Mouse (Mus musculus): ENCODE data around the gene Fgfr2.

DNA sequence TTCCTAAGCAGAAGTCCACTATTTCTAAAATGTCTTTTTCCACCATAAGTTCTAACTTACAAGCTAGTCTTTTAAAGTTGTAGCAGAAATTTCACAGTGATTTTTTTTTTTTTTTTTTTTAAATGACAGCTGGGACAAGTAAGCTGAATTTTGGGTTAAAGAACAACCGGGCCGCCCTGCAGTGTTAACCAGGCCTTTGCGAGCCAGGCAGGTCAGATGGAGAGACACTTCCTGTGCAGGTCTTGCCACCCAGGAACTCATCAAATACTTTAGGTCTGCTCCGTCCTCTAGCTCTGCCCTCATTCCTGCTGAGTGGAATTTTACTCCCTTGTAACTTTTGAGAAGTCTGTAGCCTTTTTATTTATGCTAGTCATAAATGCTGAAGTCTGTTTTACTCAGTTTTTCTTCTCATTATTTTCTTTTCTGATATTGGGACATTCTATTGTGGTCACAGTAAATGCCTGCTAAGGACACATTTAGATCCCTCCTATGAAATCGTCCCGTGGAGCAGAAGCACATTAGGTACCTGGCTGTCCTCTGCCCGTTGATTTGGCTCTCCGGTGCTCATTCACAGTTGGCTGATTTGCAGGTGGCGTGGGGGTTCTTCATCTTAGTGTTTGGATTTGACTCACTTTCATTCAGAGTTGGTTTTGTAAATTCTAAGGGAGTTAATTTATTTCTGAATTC is 2228.1 kb downstream of the Fgfr2 start:
- TF ChIP-seq POLR2A (IDR thresholded peaks at IDR 0.05; ENCODE audit: insufficient read length, low read depth) (no peak), MAX (IDR thresholded peaks at IDR 0.05; ENCODE audit: low read depth) (no peak), POLR2AphosphoS2 (IDR thresholded peaks at IDR 0.05; ENCODE audit: insufficient read length, low read depth) (no peak), MYOD1 (IDR thresholded peaks at IDR 0.05; ENCODE audit: control insufficient read depth in 1 of 3, insufficient read length in 2 of 3, low read depth in 2 of 3) (no peak), REST (IDR thresholded peaks at IDR 0.05; ENCODE audit: insufficient read depth, insufficient read length) (no peak), CEBPB (IDR thresholded peaks at IDR 0.05; ENCODE audit: insufficient read depth, poor library complexity, severe bottlenecking) (no peak), E2F4 (IDR thresholded peaks at IDR 0.05; ENCODE audit: insufficient read depth) (no peak), MYOG (IDR thresholded peaks at IDR 0.05; ENCODE audit: control insufficient read depth in 1 of 3, insufficient read depth in 1 of 3, insufficient read length in 2 of 3, low read depth in 2 of 3) (no peak), TCF12 (IDR thresholded peaks at IDR 0.05; ENCODE audit: insufficient read depth, poor library complexity, severe bottlenecking) (no peak), TCF3 (IDR thresholded peaks at IDR 0.05; ENCODE audit: insufficient read length, low read depth) (no peak), SRF (IDR thresholded peaks at IDR 0.05; ENCODE audit: control insufficient read depth, insufficient read length, low read depth) (no peak)
